Mouse (Mus musculus) liver, adult 2 months (tissue): ENCODE data around the gene Hamp.

Experiments
- CTCF ChIP-seq: fragments of 200-500 bp; IDR thresholded peaks from 2 replicates; pipeline ENCODE4 v1.5.1; 2011; ENCODE audit warnings: low read depth, low read length, control low read depth
- POLR2A ChIP-seq: fragments of 200-500 bp; IDR thresholded peaks from 2 replicates; pipeline ENCODE4 v1.6.1; 2011; ENCODE audit warnings: low read length, control low read depth; ENCODE audit not compliant: insufficient read depth; ENCODE audit errors: extremely low read depth

DNA sequence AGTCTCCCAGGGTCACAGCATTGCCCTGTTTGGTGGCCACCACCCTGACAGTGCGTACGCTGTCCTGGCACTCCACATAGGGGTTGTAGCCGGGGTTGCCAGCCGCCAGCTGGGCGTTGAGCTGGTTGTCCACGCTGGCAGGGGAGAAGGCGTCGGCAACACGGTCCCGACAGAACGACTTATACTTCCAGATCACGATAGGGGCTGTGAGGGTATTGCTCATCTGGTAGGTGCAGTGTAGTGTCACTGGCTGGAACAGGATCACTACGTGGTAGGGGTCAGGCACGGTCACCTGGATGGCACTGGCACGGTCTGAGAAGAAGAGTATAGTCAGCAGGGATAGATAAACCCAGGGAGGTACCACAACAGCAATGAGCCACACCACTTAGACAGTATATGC lies 28.1 kb upstream of the Hamp start:
- TF ChIP-seq CTCF, result no peak
- TF ChIP-seq POLR2A, result no peak
